Mouse (Mus musculus) liver, embryonic 11.5 days (tissue): ENCODE measurements around the gene Cda. TPM values are rescaled to one million over a fixed set of nuclear protein-coding genes. Genes with fewer than 3 reads are reported as not detected.

Experiments
- ATAC-seq: fragments of 200-750 bp; cut with Nextera tagmentation; replicated peaks from 2 replicates; pipeline ENCODE4 v1.8.0; 2017; ENCODE audit warnings: moderate number of reproducible peaks, mild to moderate bottlenecking, moderate TSS enrichment, moderate library complexity; ENCODE audit not compliant: low FRiP score
- DNase-seq: peaks from one replicate; pipeline ENCODE4 v3.0.0-alpha.2; 2017; ENCODE audit warnings: low spot score
- H3K27ac ChIP-seq: fragments of 300-500 bp; sonication (generic); 2 replicates; pipeline ENCODE4 v1.5.1; 2014; ENCODE audit warnings: mild to moderate bottlenecking, low read depth, low read length, control low read depth
- H3K27me3 ChIP-seq: fragments of 300-500 bp; sonication (generic); replicated peaks from 2 replicates; pipeline ENCODE4 v1.6.1; 2014; ENCODE audit warnings: low read length, mixed read lengths; ENCODE audit not compliant: control insufficient read depth, insufficient read depth
- H3K36me3 ChIP-seq: fragments of 300-500 bp; sonication (generic); 2 replicates; pipeline ENCODE4 v1.6.1; 2014; ENCODE audit warnings: mild to moderate bottlenecking, low read length, moderate library complexity, mixed read lengths; ENCODE audit not compliant: control insufficient read depth, insufficient read depth
- H3K4me1 ChIP-seq: fragments of 300-500 bp; sonication (generic); replicated peaks from 2 replicates; pipeline ENCODE4 v1.6.1; 2014; ENCODE audit warnings: low read length, mixed read lengths; ENCODE audit not compliant: control insufficient read depth, insufficient read depth
- H3K4me2 ChIP-seq: fragments of 300-500 bp; sonication (generic); 2 replicates; pipeline ENCODE4 v1.6.1; 2014; ENCODE audit warnings: mild to moderate bottlenecking, control low read depth, moderate library complexity
- H3K4me3 ChIP-seq: fragments of 300-500 bp; sonication (generic); 2 replicates; pipeline ENCODE4 v1.5.1; 2014; ENCODE audit warnings: low read depth, low read length, control low read depth
- H3K9ac ChIP-seq: fragments of 300-500 bp; sonication (generic); 2 replicates; pipeline ENCODE4 v1.6.1; 2014; ENCODE audit warnings: low read depth, low read length, control low read depth
- H3K9me3 ChIP-seq: fragments of 300-500 bp; sonication (generic); 2 replicates; pipeline ENCODE4 v1.6.1; 2016; ENCODE audit warnings: low read length, inconsistent platforms, mixed read lengths; ENCODE audit not compliant: control insufficient read depth
- WGBS: fragments of 180-500 bp; shearing (Covaris S2); extraction: QIAGEN DNeasy Blood & Tissue Kit; methylation state at CpG from one replicate; pipeline ENCODE4 v1.1.7; 2014; 5-methylcytosine and 5-hydroxymethylcytosine counted together
- microRNA-seq: library from miRNA; unstranded; fragments of <30 nt; microRNA quantifications from one replicate; pipeline ENCODE4, GENCODE M21; 2017; ENCODE audit warnings: borderline number of aligned reads
- polyA plus RNA-seq: library from polyadenylated mRNA; unstranded; fragments of >200 nt; fragmentation: Nextera tagmentation; extraction: Ambion mirVana; gene quantifications from 2 replicates; pipeline ENCODE4 v1.2.1, GENCODE M21; 2014

The Cda gene
- polyA plus RNA-seq, 1 experiment from 2014 or later, result 7.2 TPM

GRCm38 (mm10) chr4:138303011-138303410 lies 64.8 kb downstream of the Cda start:
- ATAC-seq (no peak), DNase-seq (no peak)
- H3K27ac ChIP-seq, result no peak overlapping the region
- peaks cover 12% of the 10 kb centered on the region for H3K4me1 ChIP-seq
- no peak overlapping the region for H3K4me3 ChIP-seq
- WGBS, result 88% methylated on average over 3 of the region's 3 CpGs
- H3K36me3 ChIP-seq, result no peaks in the 10 kb centered on the region; the same call in 1 of the 2 replicates
- H3K27me3 ChIP-seq, result no peaks in the 10 kb centered on the region
- no peaks in the 10 kb centered on the region for H3K9me3 ChIP-seq
- H3K9ac ChIP-seq, result no peak overlapping the region
- peak overlapping the region; percentile 79 for H3K4me2 ChIP-seq

GRCm38 (mm10) chr4:138301271-138301780 lies 66.5 kb downstream of the Cda start:
- no peaks in the 10 kb centered on the region for H3K27me3 ChIP-seq
- no peak overlapping the region for H3K9ac ChIP-seq
- WGBS, result 84% methylated on average over 10 of the region's 10 CpGs

GRCm38 (mm10) chr4:138293949-138294550 lies 73.7 kb downstream of the Cda start:
- Histone ChIP-seq H3K4me1 (no peaks in the 10 kb centered on the region), H3K9ac (no peak overlapping the region), H3K27ac (no peak overlapping the region), H3K9me3 (no peaks in the 10 kb centered on the region), H3K27me3 (no peaks in the 10 kb centered on the region), H3K4me2 (no peak overlapping the region), H3K4me3 (no peak overlapping the region), H3K36me3 (no peaks in the 10 kb centered on the region)
- no peak for DNase-seq
- ATAC-seq, result no peak
- 80% methylated on average over 13 of the region's 14 CpGs for WGBS

More at GRCm38 (mm10) chr4:138301271-138301780, 66.5 kb downstream of the Cda start:
- ATAC-seq, result no peak
- no peaks in the 10 kb centered on the region for H3K9me3 ChIP-seq
- DNase-seq, result no peak
- H3K36me3 ChIP-seq, result no peaks in the 10 kb centered on the region
- H3K4me2 ChIP-seq, result no peak overlapping the region
- peaks cover 12% of the 10 kb centered on the region for H3K4me1 ChIP-seq
- no peak overlapping the region for H3K4me3 ChIP-seq
- H3K27ac ChIP-seq, result no peak overlapping the region

DNA sequence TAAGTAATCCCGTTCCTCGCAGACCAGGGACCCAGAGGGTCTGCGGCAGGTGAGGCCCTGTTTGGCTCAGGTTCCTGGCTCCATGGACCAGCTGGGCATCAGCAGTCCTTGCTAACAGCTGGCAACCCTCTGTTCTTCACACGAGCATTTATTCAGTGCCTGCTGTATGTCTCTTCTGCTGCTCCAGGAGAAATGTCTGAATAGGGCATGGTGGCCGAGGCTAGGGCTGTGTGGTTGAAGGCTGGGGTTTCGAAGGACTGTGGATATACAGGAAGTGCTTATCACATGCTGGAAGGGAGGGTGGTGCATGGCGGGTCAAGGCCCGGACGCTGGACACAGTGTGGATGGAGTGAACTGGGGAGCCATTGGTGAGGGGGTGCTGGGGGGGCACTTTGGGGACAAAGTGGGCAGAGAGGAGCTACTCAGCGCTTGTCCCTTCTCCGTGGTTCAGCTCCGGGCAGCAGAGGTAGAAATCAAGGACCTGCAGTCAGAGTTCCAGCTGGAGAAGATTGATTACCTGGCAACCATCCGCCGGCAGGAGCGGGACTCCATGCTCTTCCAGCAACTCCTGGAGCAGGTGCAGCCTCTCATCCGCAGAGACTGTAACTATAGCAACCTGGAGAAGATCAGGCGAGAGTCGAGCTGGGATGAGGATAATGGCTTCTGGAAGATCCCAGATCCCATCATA lies 74.4 kb downstream of the Cda start:
- Histone ChIP-seq H3K4me1 (no peaks in the 10 kb centered on the region), H3K4me2 (no peak overlapping the region), H3K27me3 (no peaks in the 10 kb centered on the region), H3K9me3 (no peaks in the 10 kb centered on the region), H3K27ac (no peak overlapping the region), H3K4me3 (no peak overlapping the region), H3K9ac (no peak overlapping the region), H3K36me3 (no peaks in the 10 kb centered on the region)
- ATAC-seq, result no peak
- WGBS, result 77% methylated on average over 18 of the region's 18 CpGs
- no peak for DNase-seq

DNA sequence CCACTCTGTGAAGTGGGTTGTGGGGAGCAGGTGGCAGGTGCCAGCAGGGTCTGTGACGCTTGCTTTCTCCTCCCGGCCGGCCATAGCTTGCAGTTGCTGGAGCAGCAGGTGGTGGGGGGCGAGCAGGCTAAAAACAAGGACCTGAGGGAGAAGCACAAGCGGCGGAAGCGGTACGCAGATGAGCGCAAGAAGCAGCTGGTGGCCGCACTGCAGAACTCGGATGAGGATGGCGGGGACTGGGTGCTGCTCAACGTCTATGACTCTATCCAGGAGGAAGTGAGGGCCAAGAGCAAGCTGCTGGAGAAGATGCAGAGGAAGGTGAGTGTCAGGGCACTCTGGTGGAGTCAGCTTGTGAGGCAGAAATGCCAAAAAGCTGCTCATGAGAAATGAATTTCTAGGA lies 75.8 kb downstream of the Cda start:
- Histone ChIP-seq H3K9me3 (no peaks in the 10 kb centered on the region), H3K9ac (no peak overlapping the region), H3K27me3 (no peaks in the 10 kb centered on the region), H3K4me3 (no peak overlapping the region), H3K36me3 (no peaks in the 10 kb centered on the region), H3K4me1 (no peaks in the 10 kb centered on the region), H3K4me2 (no peak overlapping the region), H3K27ac (no peak overlapping the region)
- 85% methylated on average over 13 of the region's 13 CpGs for WGBS
- no peak for DNase-seq
- no peak for ATAC-seq

DNA sequence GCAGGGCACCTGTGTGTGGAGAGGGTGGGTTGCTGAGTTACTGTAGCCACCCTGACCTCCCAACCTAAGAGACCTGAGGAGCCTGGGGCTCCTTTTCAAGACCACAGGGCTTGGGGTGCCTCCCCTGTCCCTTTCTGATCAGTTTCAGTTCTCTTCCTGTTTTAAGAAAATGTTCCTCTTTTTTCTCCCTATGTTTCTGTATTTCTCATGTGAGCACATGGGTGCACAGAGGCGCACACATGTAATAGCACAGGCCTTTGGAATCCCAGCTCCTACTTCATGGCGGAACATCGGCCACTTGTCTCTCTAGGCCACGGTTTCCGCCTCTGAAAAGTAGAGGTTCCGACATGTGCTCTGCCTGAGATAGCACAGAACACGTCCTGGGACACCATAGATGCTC lies 79.1 kb downstream of the Cda start:
- H3K4me2 ChIP-seq, result no peak overlapping the region
- no peaks in the 10 kb centered on the region for H3K36me3 ChIP-seq
- no peak overlapping the region for H3K27ac ChIP-seq
- WGBS, result 85% methylated on average over 7 of the region's 7 CpGs
- ATAC-seq (no peak), DNase-seq (no peak)
- no peak overlapping the region for H3K9ac ChIP-seq
- no peaks in the 10 kb centered on the region for H3K27me3 ChIP-seq
- H3K4me1 ChIP-seq, result no peaks in the 10 kb centered on the region
- H3K9me3 ChIP-seq, result no peaks in the 10 kb centered on the region
- no peak overlapping the region for H3K4me3 ChIP-seq

Small RNA genes within 50 kb of the gene (microRNA-seq; reads per million reads assigned to microRNA genes)
- gene Gm27646 (not detected), gene Mir7019 (not detected)

Other genes starting within 250 kb of the Cda start
- gene Hp1bp3, start 151.7 kb downstream of the Cda start, polyA plus RNA-seq, result 78.3 and 80.4 TPM in 2 replicates
- gene Sh2d5, start 117.6 kb downstream of the Cda start, polyA plus RNA-seq, result 0.81 and 0.99 TPM in 2 replicates
- 0.34 and 0.58 TPM in 2 replicates for gene Kif17, start 117.6 kb downstream of the Cda start, polyA plus RNA-seq
- gene Ddost, start 63.3 kb downstream of the Cda start, polyA plus RNA-seq, result 276 and 295 TPM in 2 replicates
- 15.6 and 17.0 TPM in 2 replicates for gene Pink1, start 41.7 kb downstream of the Cda start, polyA plus RNA-seq
- gene Fam43b, start 28.5 kb upstream of the Cda start, polyA plus RNA-seq, result 0.12 and 0.21 TPM in 2 replicates
- 15.1 and 17.9 TPM in 2 replicates for gene Mul1, start 66.7 kb upstream of the Cda start, polyA plus RNA-seq
- 2.1 TPM in 2 replicates for gene Camk2n1, start 86.3 kb upstream of the Cda start, polyA plus RNA-seq